Mouse (Mus musculus): ENCODE data around the gene Rtn4r. TPM values are rescaled to one million over a fixed set of nuclear protein-coding genes. Genes with fewer than 3 reads are reported as not detected.

Rtn4r gene
- polyA plus RNA-seq (2017; shearing (Covaris generic)), result not detected

DNA sequence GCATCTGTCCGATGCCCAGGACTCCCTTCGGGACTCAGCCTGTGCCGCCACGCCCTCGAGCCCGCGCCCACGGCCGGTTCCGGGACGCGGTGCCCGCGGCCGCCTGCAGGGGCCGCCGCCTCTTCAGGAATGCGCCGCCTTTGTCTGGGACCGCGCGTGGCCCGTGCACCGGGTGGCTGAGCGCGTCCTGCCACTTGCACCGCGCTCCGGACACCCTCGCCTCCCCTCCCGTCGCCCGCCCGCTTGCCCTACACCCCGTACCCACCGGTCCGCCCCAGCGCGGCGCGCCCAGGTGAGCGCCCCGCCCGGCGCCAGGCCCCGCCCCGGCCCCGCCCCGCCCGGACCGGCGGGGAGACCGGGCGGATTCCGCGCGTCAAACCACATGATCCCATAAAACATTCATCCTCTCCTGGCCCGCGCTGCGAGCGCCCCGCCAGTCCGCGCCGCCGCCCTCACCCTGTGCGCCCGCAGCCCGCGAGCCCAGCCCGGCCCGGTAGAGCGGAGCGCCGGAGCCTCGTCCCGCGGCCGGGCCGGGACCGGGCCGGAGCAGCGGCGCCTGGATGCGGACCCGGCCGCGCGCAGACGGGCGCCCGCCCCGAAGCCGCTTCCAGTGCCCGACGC, at the start of gene Rtn4r:
Gene Rtn4r (plus strand): TSS at position 402 of the 621 bp plus-strand sequence.

Other genes starting within 250 kb of the Rtn4r start
- gene Gm20518, start 236.0 kb upstream of the Rtn4r start, polyA plus RNA-seq (2017; shearing (Covaris generic)), result 0.49 TPM
- not detected for gene Tssk1, start 233.4 kb upstream of the Rtn4r start, polyA plus RNA-seq (2017; shearing (Covaris generic))
- 66.4 TPM for gene Dgcr2, start 229.1 kb upstream of the Rtn4r start, polyA plus RNA-seq (2017; shearing (Covaris generic))
- 0.20 TPM for gene Tssk2, start 229.0 kb upstream of the Rtn4r start, polyA plus RNA-seq (2017; shearing (Covaris generic))
- 64.7 TPM for gene Ess2, start 216.3 kb upstream of the Rtn4r start, polyA plus RNA-seq (2017; shearing (Covaris generic))
- gene Gsc2, start 212.6 kb upstream of the Rtn4r start, polyA plus RNA-seq (2017; shearing (Covaris generic)), result not detected
- 18.7 TPM for gene Slc25a1, start 199.4 kb upstream of the Rtn4r start, polyA plus RNA-seq (2017; shearing (Covaris generic))
- not detected for gene Vpreb2, start 147.2 kb upstream of the Rtn4r start, polyA plus RNA-seq (2017; shearing (Covaris generic))
- gene Dgcr6, start 74.8 kb upstream of the Rtn4r start, polyA plus RNA-seq (2017; shearing (Covaris generic)), result 31.6 TPM
- gene Prodh, start 37.4 kb upstream of the Rtn4r start, polyA plus RNA-seq (2017; shearing (Covaris generic)), result 7.1 TPM
- gene Ccdc188, start 90.2 kb downstream of the Rtn4r start, polyA plus RNA-seq (2017; shearing (Covaris generic)), result not detected
- gene Zdhhc8, start 107.5 kb downstream of the Rtn4r start, polyA plus RNA-seq (2017; shearing (Covaris generic)), result 2.7 TPM
- 102 TPM for gene Trmt2a, start 121.0 kb downstream of the Rtn4r start, polyA plus RNA-seq (2017; shearing (Covaris generic))
- gene Ranbp1, start 121.1 kb downstream of the Rtn4r start, polyA plus RNA-seq (2017; shearing (Covaris generic)), result 190 TPM
- not detected for gene Gm49776, start 130.7 kb downstream of the Rtn4r start, polyA plus RNA-seq (2017; shearing (Covaris generic))
- 26.6 TPM for gene Dgcr8, start 161.6 kb downstream of the Rtn4r start, polyA plus RNA-seq (2017; shearing (Covaris generic))
- gene Tango2, start 220.5 kb downstream of the Rtn4r start, polyA plus RNA-seq (2017; shearing (Covaris generic)), result 58.5 TPM
- gene Arvcf, start 220.5 kb downstream of the Rtn4r start, polyA plus RNA-seq (2017; shearing (Covaris generic)), result 1.3 TPM